8 mouse cellular contexts compared by ENCODE assay signal in genomic region chr7:4741672-4742481, GRCm38 (mm10). TPM values are rescaled to one million over a fixed set of nuclear protein-coding genes. Genes with fewer than 3 reads are reported as not detected.
DNase-seq lines count a peak whose midpoint lies in the region; ATAC-seq and TF ChIP-seq lines count a peak whose summit lies in the region.

No protein-coding gene starts in this region.

- H3K4me3 ChIP-seq in heart, embryonic 12.5 days: peak overlapping the region; percentile 88
- H3K4me3 ChIP-seq in heart, adult 2 months: no peak overlapping the region
- no peak overlapping the region for H3K4me3 ChIP-seq in forebrain, postnatal 0 days (ENCODE audit: low read depth, low read length)
- peak overlapping the region; percentile 79 for H3K4me3 ChIP-seq in midbrain, embryonic 10.5 days

- TF ChIP-seq POLR2A in heart, adult 2 months (IDR thresholded peaks at IDR 0.05; ENCODE audit: insufficient read depth, low read depth, low read length): no peak

- H3K36me3 ChIP-seq in heart, embryonic 12.5 days: peaks cover 46% of the 10 kb centered on the region
- no peaks in the 10 kb centered on the region for H3K36me3 ChIP-seq in heart, adult 2 months (ENCODE audit: control insufficient read depth, insufficient read depth, low read length)
- peaks cover 16% of the 10 kb centered on the region for H3K36me3 ChIP-seq in forebrain, postnatal 0 days (ENCODE audit: insufficient read depth)
- H3K36me3 ChIP-seq in midbrain, embryonic 10.5 days: peaks cover 43% of the 10 kb centered on the region

- no peaks in the 10 kb centered on the region for H3K79me2 ChIP-seq in heart, adult 2 months (replicated peaks; ENCODE audit: control insufficient read depth, insufficient read depth, low read length)

- H3K27me3 ChIP-seq in heart, embryonic 12.5 days (replicated peaks): no peaks in the 10 kb centered on the region
- no peaks in the 10 kb centered on the region for H3K27me3 ChIP-seq in heart, adult 2 months (ENCODE audit: control insufficient read depth, insufficient read depth, low read length)
- H3K27me3 ChIP-seq in forebrain, postnatal 0 days (ENCODE audit: insufficient read depth, low read length): no peaks in the 10 kb centered on the region
- no peaks in the 10 kb centered on the region for H3K27me3 ChIP-seq in midbrain, embryonic 10.5 days (ENCODE audit: low read depth, poor library complexity, severe bottlenecking)

- DNase-seq in heart, adult 2 months: no peak
- DNase-seq in R1 (ENCODE audit: low read depth, low spot score): peak; percentile 40
- DNase-seq in forebrain, postnatal 0 days: no peak
- no peak for DNase-seq in midbrain, embryonic 10.5 days (ENCODE audit: low spot score)
- no peak for DNase-seq in left cerebral cortex, adult 18-20 months (ENCODE audit: low spot score in 2 of 2)
- DNase-seq in layer of hippocampus, postnatal 36 days: no peak
- no peak for DNase-seq in adrenal gland, adult 8-10 months

- no peak for TF ChIP-seq CTCF in heart, adult 2 months (IDR thresholded peaks at IDR 0.05)
- no peak for TF ChIP-seq CTCF in forebrain, postnatal 0 days (IDR thresholded peaks at IDR 0.05; ENCODE audit: low read depth)

- no peak for TF ChIP-seq EP300 in heart, adult 2 months (IDR thresholded peaks at IDR 0.05; ENCODE audit: insufficient read depth, low read depth, low read length)

- no peaks in the 10 kb centered on the region for H3K9me3 ChIP-seq in heart, embryonic 12.5 days (replicated peaks)
- no peaks in the 10 kb centered on the region for H3K9me3 ChIP-seq in forebrain, postnatal 0 days (ENCODE audit: low read length)
- H3K9me3 ChIP-seq in midbrain, embryonic 10.5 days (replicated peaks): no peaks in the 10 kb centered on the region

- no peak for ATAC-seq in heart, embryonic 12.5 days (ENCODE audit: insufficient number of reproducible peaks, low FRiP score)
- no peak for ATAC-seq in forebrain, postnatal 0 days

- intact Hi-C loops in heart, adult 2 months (cut with DNase I): loop anchor here (1.0 to 5.0 kb wide), 3 partner anchors 47 to 320 kb away; partner anchors contain the start of genes Ppp6r1, Tmem238 and U2af2

- H3K9ac ChIP-seq in heart, embryonic 12.5 days: peak overlapping the region; percentile 28
- no peak overlapping the region for H3K9ac ChIP-seq in heart, adult 2 months (ENCODE audit: low read depth, low read length)
- no peak overlapping the region for H3K9ac ChIP-seq in forebrain, postnatal 0 days

- H3K27ac ChIP-seq in heart, embryonic 12.5 days (ENCODE audit: poor library complexity, severe bottlenecking): peak overlapping the region; percentile 93
- H3K27ac ChIP-seq in heart, adult 2 months: no peak overlapping the region; the same call in 1 of the 2 replicates
- no peak overlapping the region for H3K27ac ChIP-seq in forebrain, postnatal 0 days (ENCODE audit: low read depth, low read length)
- H3K27ac ChIP-seq in midbrain, embryonic 10.5 days (replicated peaks): peak overlapping the region; percentile 96

- H3K4me2 ChIP-seq in heart, embryonic 12.5 days: peak overlapping the region; percentile 91
- H3K4me2 ChIP-seq in forebrain, postnatal 0 days (ENCODE audit: low read depth): peak overlapping the region; percentile 71

- WGBS in heart, embryonic 12.5 days: 78% methylated on average over 21 of the region's 21 CpGs
- 89% methylated on average over 21 of the region's 21 CpGs for WGBS in heart, adult 2 months
- WGBS in forebrain, postnatal 0 days: 75% methylated on average over 21 of the region's 21 CpGs
- WGBS in midbrain, embryonic 10.5 days: 86% methylated on average over 21 of the region's 21 CpGs

- peaks cover 33% of the 10 kb centered on the region for H3K4me1 ChIP-seq in heart, embryonic 12.5 days (replicated peaks)
- peaks cover 3% of the 10 kb centered on the region; the same call in 1 of the 2 replicates for H3K4me1 ChIP-seq in heart, adult 2 months (ENCODE audit: control insufficient read depth, insufficient read depth, low read length)
- H3K4me1 ChIP-seq in forebrain, postnatal 0 days (ENCODE audit: insufficient read depth): peaks cover 13% of the 10 kb centered on the region
- peaks cover 49% of the 10 kb centered on the region for H3K4me1 ChIP-seq in midbrain, embryonic 10.5 days

RNA-seq across cellular contexts. Expression of gene Kmt5c, which starts 2.0 kb away (rescaled TPM):
- polyA plus RNA-seq in heart, embryonic 12.5 days (2016; fragmentation: Nextera tagmentation; extraction: Ambion mirVana): 60.7 and 65.0 TPM in 2 replicates
- total RNA-seq in heart, adult 2 months (2021): 10 to 100 TPM in 1 of 2 experiments, 1 to 10 TPM in 1; 8.5 to 11.2 TPM
- 36.4 and 38.5 TPM in 2 replicates for polyA plus RNA-seq in heart, adult 2 months (2012; rRNA removed)
- total RNA-seq in forebrain, postnatal 0 days (2014; rRNA removed): 36.8 and 59.1 TPM in 2 replicates
- 32.3 and 35.1 TPM in 2 replicates for polyA plus RNA-seq in forebrain, postnatal 0 days (2015; fragmentation: Nextera tagmentation; extraction: Ambion mirVana)
- polyA plus RNA-seq in midbrain, embryonic 10.5 days (2016; fragmentation: Nextera tagmentation; extraction: Ambion mirVana): 91.6 and 103 TPM in 2 replicates
- total RNA-seq in left cerebral cortex, adult 18-20 months (2021): 10 to 100 TPM; 19.0 to 25.2 TPM
- 10 to 100 TPM; 35.3 to 38.7 TPM for total RNA-seq in layer of hippocampus, postnatal 36 days (2021)
- 10 to 100 TPM; 31.0 to 59.8 (median 43.8) TPM for total RNA-seq in adrenal gland, adult 8-10 months (2022)

RNA-seq across cellular contexts. Expression of gene Cox6b2, which starts 11.0 kb away (rescaled TPM):
- polyA plus RNA-seq in heart, embryonic 12.5 days (2016; fragmentation: Nextera tagmentation; extraction: Ambion mirVana): 41.0 and 44.4 TPM in 2 replicates
- 1 to 10 TPM; 1.7 to 3.5 TPM for total RNA-seq in heart, adult 2 months (2021)
- polyA plus RNA-seq in heart, adult 2 months (2012; rRNA removed): 7.7 and 8.6 TPM in 2 replicates
- 3.8 and 4.8 TPM in 2 replicates for total RNA-seq in forebrain, postnatal 0 days (2014; rRNA removed)
- 19.8 and 23.3 TPM in 2 replicates for polyA plus RNA-seq in forebrain, postnatal 0 days (2015; fragmentation: Nextera tagmentation; extraction: Ambion mirVana)
- 44.1 and 46.7 TPM in 2 replicates for polyA plus RNA-seq in midbrain, embryonic 10.5 days (2016; fragmentation: Nextera tagmentation; extraction: Ambion mirVana)
- 1 to 10 TPM; 5.0 to 8.8 TPM for total RNA-seq in left cerebral cortex, adult 18-20 months (2021)
- total RNA-seq in layer of hippocampus, postnatal 36 days (2021): 1 to 10 TPM; 3.3 to 6.2 TPM
- 10 to 100 TPM in 1 of 4 experiments, 1 to 10 TPM in 3; 5.1 to 10.3 (median 9.1) TPM for total RNA-seq in adrenal gland, adult 8-10 months (2022)

RNA-seq across cellular contexts. Expression of gene Tmem150b, which starts 16.8 kb away (rescaled TPM):
- polyA plus RNA-seq in heart, embryonic 12.5 days (2016; fragmentation: Nextera tagmentation; extraction: Ambion mirVana): 0.08 TPM in 1 of 2 replicates, not detected in the other
- not detected for total RNA-seq in heart, adult 2 months (2021)
- polyA plus RNA-seq in heart, adult 2 months (2012; rRNA removed): 0.16 and 0.59 TPM in 2 replicates
- total RNA-seq in forebrain, postnatal 0 days (2014; rRNA removed): not detected in 2 replicates
- 0.18 TPM in 1 of 2 replicates, not detected in the other for polyA plus RNA-seq in forebrain, postnatal 0 days (2015; fragmentation: Nextera tagmentation; extraction: Ambion mirVana)
- polyA plus RNA-seq in midbrain, embryonic 10.5 days (2016; fragmentation: Nextera tagmentation; extraction: Ambion mirVana): 0.10 TPM in 2 replicates
- total RNA-seq in left cerebral cortex, adult 18-20 months (2021): not detected
- total RNA-seq in layer of hippocampus, postnatal 36 days (2021): under 1 TPM; 0.18 to 0.20 TPM
- 1 to 10 TPM in 1 of 4 experiments, under 1 TPM in 3; 0.49 to 1.1 (median 0.73) TPM for total RNA-seq in adrenal gland, adult 8-10 months (2022)

RNA-seq across cellular contexts. Expression of gene Fam71e2, which starts 29.2 kb away (rescaled TPM):
- polyA plus RNA-seq in heart, embryonic 12.5 days (2016; fragmentation: Nextera tagmentation; extraction: Ambion mirVana): not detected in 2 replicates
- not detected for total RNA-seq in heart, adult 2 months (2021)
- 0.09 and 0.35 TPM in 2 replicates for polyA plus RNA-seq in heart, adult 2 months (2012; rRNA removed)
- total RNA-seq in forebrain, postnatal 0 days (2014; rRNA removed): not detected in 2 replicates
- polyA plus RNA-seq in forebrain, postnatal 0 days (2015; fragmentation: Nextera tagmentation; extraction: Ambion mirVana): not detected in 2 replicates
- polyA plus RNA-seq in midbrain, embryonic 10.5 days (2016; fragmentation: Nextera tagmentation; extraction: Ambion mirVana): not detected in 2 replicates
- not detected for total RNA-seq in left cerebral cortex, adult 18-20 months (2021)
- not detected for total RNA-seq in layer of hippocampus, postnatal 36 days (2021)
- not detected for total RNA-seq in adrenal gland, adult 8-10 months (2022)

RNA-seq across cellular contexts. Expression of gene Il11, which starts 40.8 kb away (rescaled TPM):
- 0.28 TPM in 1 of 2 replicates, not detected in the other for polyA plus RNA-seq in heart, embryonic 12.5 days (2016; fragmentation: Nextera tagmentation; extraction: Ambion mirVana)
- not detected for total RNA-seq in heart, adult 2 months (2021)
- polyA plus RNA-seq in heart, adult 2 months (2012; rRNA removed): 0.15 TPM in 1 of 2 replicates, not detected in the other
- 1.2 and 2.6 TPM in 2 replicates for total RNA-seq in forebrain, postnatal 0 days (2014; rRNA removed)
- polyA plus RNA-seq in forebrain, postnatal 0 days (2015; fragmentation: Nextera tagmentation; extraction: Ambion mirVana): 1.2 and 2.1 TPM in 2 replicates
- 0.21 TPM in 1 of 2 replicates, not detected in the other for polyA plus RNA-seq in midbrain, embryonic 10.5 days (2016; fragmentation: Nextera tagmentation; extraction: Ambion mirVana)
- under 1 TPM; 0.28 to 0.30 TPM for total RNA-seq in left cerebral cortex, adult 18-20 months (2021)
- under 1 TPM in 1 of 2 experiments, not detected in 1; 0.47 TPM for total RNA-seq in layer of hippocampus, postnatal 36 days (2021)
- total RNA-seq in adrenal gland, adult 8-10 months (2022): under 1 TPM; 0.28 to 0.37 (median 0.32) TPM

Comparison
In these comparisons a context has a peak if more than half of its experiments do, and no peak if none do; other contexts are left out.
1. H3K27ac ChIP-seq: peak in heart, embryonic 12.5 days (single experiment) and midbrain, embryonic 10.5 days (single experiment); none in heart, adult 2 months (single experiment) and forebrain, postnatal 0 days (single experiment).
2. H3K4me3 ChIP-seq: peak in heart, embryonic 12.5 days (single experiment) and midbrain, embryonic 10.5 days (single experiment); none in heart, adult 2 months (single experiment) and forebrain, postnatal 0 days (single experiment).